Mouse (Mus musculus): ENCODE data around the gene Aldh1a1. TPM values are rescaled to one million over a fixed set of nuclear protein-coding genes. Genes with fewer than 3 reads are reported as not detected.

Gene Aldh1a1
- polyA plus RNA-seq, 1 experiment, result not detected

DNA sequence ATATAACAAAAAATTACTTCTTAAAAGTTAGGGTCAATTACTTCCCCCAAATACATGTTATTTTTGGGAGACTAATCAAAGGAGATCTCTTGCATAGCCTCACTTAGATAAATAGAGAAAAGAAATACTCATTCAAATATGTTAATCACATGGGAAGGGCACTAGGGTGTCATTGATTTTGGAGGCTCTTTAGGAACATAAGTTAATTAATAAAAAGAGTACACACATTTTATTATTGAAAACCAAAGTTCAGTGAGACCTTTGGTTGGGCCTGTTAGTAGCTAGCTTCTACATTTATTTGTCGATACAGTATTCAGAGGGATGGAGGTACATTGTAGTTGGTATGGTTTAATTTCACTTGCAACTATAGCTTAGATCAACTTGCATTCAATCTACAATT, 52.4 kb downstream of the Aldh1a1 start:
- no peaks in the 10 kb centered on the region for H3K4me1 ChIP-seq
- H3K36me3 ChIP-seq (replicated peaks; ENCODE audit: low read length), result no peaks in the 10 kb centered on the region
- H3K4me3 ChIP-seq (replicated peaks), result no peak overlapping the region
- H3K27me3 ChIP-seq (replicated peaks), result no peaks in the 10 kb centered on the region
- TF ChIP-seq GATA1 (IDR thresholded peaks at IDR 0.05; ENCODE audit: borderline replicate concordance, low read length), result no peak
- no peak for TF ChIP-seq FLI1 (IDR thresholded peaks at IDR 0.05; ENCODE audit: low read length)
- no peaks in the 10 kb centered on the region for H3K9me3 ChIP-seq

DNA sequence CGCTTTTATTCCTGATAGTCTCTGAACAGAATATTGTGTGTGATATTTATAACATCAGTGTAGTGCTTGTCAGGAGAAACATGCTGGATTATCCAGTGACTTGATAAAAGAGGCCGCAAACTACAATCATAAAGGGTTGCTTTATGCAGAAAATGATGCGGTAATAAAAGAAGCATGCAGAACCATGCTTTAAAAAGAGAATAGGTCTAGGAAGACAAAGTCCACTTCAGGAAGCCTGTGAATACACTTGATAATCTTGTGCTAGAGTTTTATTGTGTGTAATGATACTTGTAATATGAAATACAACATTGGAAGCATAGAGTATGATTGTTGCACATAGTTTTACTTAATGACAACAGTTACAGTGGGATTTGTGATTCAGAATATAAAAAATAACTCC, 54.5 kb downstream of the Aldh1a1 start:
- TF ChIP-seq GATA1 (IDR thresholded peaks at IDR 0.05; ENCODE audit: borderline replicate concordance, low read length), result no peak
- TF ChIP-seq FLI1 (IDR thresholded peaks at IDR 0.05; ENCODE audit: low read length), result no peak
- H3K27me3 ChIP-seq (replicated peaks), result no peaks in the 10 kb centered on the region

DNA sequence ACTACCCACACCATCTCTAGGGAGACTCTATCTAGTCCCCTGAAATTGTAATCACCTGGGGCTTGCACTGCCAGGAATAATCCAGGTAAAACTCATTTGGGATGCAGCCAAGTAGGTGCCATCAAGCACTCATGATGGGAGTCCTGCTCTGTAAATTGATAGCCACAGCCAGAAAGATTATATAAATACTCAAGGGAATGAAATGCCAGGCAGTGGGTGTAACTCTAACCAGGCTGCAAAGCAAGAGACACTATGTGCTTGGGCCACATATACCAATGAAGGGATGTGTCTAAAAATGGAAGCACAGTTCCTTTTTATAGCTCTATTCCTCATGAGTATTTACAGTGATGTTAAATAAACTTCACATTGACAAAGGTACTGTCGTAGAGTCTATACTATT, 56.9 kb downstream of the Aldh1a1 start:
- Histone ChIP-seq H3K27me3 (replicated peaks) (no peaks in the 10 kb centered on the region), H3K4me1 (no peaks in the 10 kb centered on the region), H3K4me3 (replicated peaks) (no peak overlapping the region), H3K9me3 (no peaks in the 10 kb centered on the region), H3K36me3 (replicated peaks; ENCODE audit: low read length) (no peaks in the 10 kb centered on the region)
- no peak for TF ChIP-seq FLI1 (IDR thresholded peaks at IDR 0.05; ENCODE audit: low read length)
- no peak for TF ChIP-seq GATA1 (IDR thresholded peaks at IDR 0.05; ENCODE audit: borderline replicate concordance, low read length)

More for the DNA sequence above, 54.5 kb downstream of the Aldh1a1 start:
- H3K9me3 ChIP-seq, result no peaks in the 10 kb centered on the region
- H3K4me1 ChIP-seq, result no peaks in the 10 kb centered on the region
- no peaks in the 10 kb centered on the region for H3K36me3 ChIP-seq (replicated peaks; ENCODE audit: low read length)
- no peak overlapping the region for H3K4me3 ChIP-seq (replicated peaks)

DNA sequence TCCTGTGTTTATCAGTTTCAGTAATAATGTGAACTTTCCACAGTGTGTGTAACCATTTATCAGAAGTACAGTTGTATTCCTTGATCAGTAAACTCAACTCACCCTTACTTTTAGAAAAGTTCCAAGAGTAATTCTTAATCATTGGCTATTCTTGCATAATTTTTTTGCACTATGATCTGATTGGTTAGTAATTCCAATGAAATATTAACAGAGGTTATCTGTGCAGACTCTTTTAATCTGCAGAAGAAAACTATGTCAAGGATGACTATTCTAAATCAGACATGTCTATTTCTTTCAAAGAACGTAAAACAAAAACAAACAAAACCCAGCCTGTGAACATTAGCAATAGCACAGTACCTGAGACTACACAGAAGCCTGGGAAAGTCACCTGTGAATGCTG, 62.9 kb downstream of the Aldh1a1 start:
- H3K4me3 ChIP-seq (replicated peaks), result no peak overlapping the region
- peaks cover 14% of the 10 kb centered on the region for H3K4me1 ChIP-seq
- H3K27me3 ChIP-seq (replicated peaks), result no peaks in the 10 kb centered on the region
- no peaks in the 10 kb centered on the region for H3K36me3 ChIP-seq (replicated peaks; ENCODE audit: low read length)
- H3K9me3 ChIP-seq, result no peaks in the 10 kb centered on the region
- no peak for TF ChIP-seq FLI1 (IDR thresholded peaks at IDR 0.05; ENCODE audit: low read length)
- TF ChIP-seq GATA1 (IDR thresholded peaks at IDR 0.05; ENCODE audit: borderline replicate concordance, low read length), result no peak

DNA sequence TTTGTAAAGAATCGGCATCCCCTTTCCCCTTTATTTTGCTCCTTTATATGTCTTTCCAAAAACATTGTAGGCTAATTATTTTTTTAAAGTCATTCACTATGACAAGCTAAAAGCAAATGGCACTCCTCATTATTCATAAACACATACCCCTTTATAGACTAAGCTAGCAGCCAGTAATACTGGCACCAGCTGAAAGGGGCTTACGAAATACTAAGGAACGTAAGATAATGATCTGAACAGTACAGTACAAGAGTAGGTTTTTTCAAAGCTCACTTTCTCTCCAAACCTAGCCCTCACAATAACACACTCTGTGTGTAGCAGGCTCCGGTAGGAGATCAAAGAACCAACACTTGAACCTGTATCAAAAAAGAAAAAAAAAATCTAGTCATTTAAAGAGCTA, 64.7 kb downstream of the Aldh1a1 start:
- no peak overlapping the region for H3K4me3 ChIP-seq (replicated peaks)
- no peaks in the 10 kb centered on the region for H3K36me3 ChIP-seq (replicated peaks; ENCODE audit: low read length)
- H3K27me3 ChIP-seq (replicated peaks), result no peaks in the 10 kb centered on the region
- TF ChIP-seq FLI1 (IDR thresholded peaks at IDR 0.05; ENCODE audit: low read length) (no peak), GATA1 (IDR thresholded peaks at IDR 0.05; ENCODE audit: borderline replicate concordance, low read length) (no peak)
- peaks cover 14% of the 10 kb centered on the region for H3K4me1 ChIP-seq
- H3K9me3 ChIP-seq, result no peaks in the 10 kb centered on the region

DNA sequence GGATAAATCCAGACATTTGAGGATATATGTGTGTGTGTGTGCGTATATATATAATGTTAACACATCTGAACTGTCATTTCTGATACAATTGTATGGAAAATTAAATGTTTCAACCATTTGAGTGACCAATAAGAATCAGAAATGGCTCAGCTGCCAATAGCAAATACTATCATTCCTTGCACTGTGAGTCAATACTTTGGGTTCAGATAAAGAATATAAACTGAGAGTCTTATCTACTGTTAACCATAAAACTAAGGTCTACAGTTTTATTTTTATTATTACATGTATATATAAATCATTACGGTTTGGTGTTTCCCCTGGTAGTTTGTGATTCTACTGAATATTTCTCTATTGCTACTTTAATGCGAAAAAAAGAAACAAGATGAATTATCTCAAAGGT, 65.6 kb downstream of the Aldh1a1 start:
- Histone ChIP-seq H3K4me3 (replicated peaks) (no peak overlapping the region), H3K9me3 (no peaks in the 10 kb centered on the region), H3K4me1 (peaks cover 14% of the 10 kb centered on the region), H3K27me3 (replicated peaks) (no peaks in the 10 kb centered on the region), H3K36me3 (replicated peaks; ENCODE audit: low read length) (no peaks in the 10 kb centered on the region)
- no peak for TF ChIP-seq GATA1 (IDR thresholded peaks at IDR 0.05; ENCODE audit: borderline replicate concordance, low read length)
- no peak for TF ChIP-seq FLI1 (IDR thresholded peaks at IDR 0.05; ENCODE audit: low read length)

DNA sequence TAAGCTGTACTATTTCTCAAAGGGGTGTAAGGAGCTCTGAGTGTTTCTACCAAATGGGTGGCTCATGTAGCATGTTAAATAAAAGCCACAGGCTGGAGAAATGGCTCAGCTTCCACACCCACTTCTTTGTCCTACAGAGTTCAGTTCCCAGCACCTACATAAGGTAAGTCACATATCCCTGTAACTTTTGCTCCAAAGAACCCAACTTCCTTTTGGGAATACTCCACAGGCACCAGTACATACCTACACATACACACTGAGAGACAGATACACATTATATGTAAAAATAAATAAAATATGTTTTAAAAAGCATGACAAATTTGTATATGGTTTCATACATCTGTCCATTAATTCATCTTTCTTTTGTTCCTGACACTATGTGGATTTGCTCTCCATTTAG, 66.0 kb downstream of the Aldh1a1 start:
- Histone ChIP-seq H3K4me3 (replicated peaks) (no peak overlapping the region), H3K27me3 (replicated peaks) (no peaks in the 10 kb centered on the region), H3K9me3 (no peaks in the 10 kb centered on the region), H3K36me3 (replicated peaks; ENCODE audit: low read length) (no peaks in the 10 kb centered on the region), H3K4me1 (peaks cover 14% of the 10 kb centered on the region)
- TF ChIP-seq GATA1 (IDR thresholded peaks at IDR 0.05; ENCODE audit: borderline replicate concordance, low read length) (no peak), FLI1 (IDR thresholded peaks at IDR 0.05; ENCODE audit: low read length) (no peak)

DNA sequence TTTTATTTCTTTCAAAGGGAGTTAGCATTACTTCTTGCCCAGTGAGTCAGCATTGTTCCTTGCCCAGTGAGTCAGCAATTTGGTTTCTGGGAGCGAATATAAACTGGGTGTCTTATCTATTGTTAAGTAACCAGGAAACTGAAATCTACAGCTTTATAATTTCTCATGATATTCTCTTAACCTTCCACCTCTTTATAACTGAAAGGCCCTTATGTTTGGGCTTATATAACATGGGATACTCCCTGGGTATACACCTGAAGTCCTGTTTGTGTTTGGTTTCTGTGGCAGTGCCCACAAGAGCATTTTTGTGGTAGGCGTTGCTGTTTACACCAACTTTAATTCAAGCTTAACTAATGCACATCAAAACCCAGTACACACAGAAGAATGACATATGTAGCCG, 66.4 kb downstream of the Aldh1a1 start:
- Histone ChIP-seq H3K4me1 (peaks cover 14% of the 10 kb centered on the region), H3K4me3 (replicated peaks) (no peak overlapping the region), H3K36me3 (replicated peaks; ENCODE audit: low read length) (no peaks in the 10 kb centered on the region), H3K27me3 (replicated peaks) (no peaks in the 10 kb centered on the region), H3K9me3 (no peaks in the 10 kb centered on the region)
- no peak for TF ChIP-seq GATA1 (IDR thresholded peaks at IDR 0.05; ENCODE audit: borderline replicate concordance, low read length)

DNA sequence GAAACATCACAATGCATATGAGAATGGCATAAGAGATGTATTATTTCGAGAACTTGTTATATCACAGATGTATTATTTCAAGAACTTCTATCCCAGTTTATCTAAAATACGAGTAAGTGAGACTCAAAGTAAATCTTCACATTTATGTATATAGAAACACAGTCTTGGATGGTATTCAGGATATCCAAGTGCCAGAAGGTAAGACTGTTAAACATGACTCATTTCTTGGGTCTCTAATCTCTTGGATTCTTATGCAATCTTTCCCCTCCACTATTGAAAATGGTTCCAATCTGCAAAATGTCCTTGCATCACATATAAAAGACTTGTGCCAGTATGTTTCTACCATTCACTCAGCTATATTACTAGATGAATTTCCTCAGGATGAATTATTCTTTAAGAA, 67.4 kb downstream of the Aldh1a1 start:
- no peaks in the 10 kb centered on the region for H3K27me3 ChIP-seq (replicated peaks)
- peaks cover 14% of the 10 kb centered on the region for H3K4me1 ChIP-seq
- no peaks in the 10 kb centered on the region for H3K9me3 ChIP-seq
- H3K4me3 ChIP-seq (replicated peaks), result no peak overlapping the region
- TF ChIP-seq GATA1 (IDR thresholded peaks at IDR 0.05; ENCODE audit: borderline replicate concordance, low read length) (no peak), FLI1 (IDR thresholded peaks at IDR 0.05; ENCODE audit: low read length) (no peak)
- no peaks in the 10 kb centered on the region for H3K36me3 ChIP-seq (replicated peaks; ENCODE audit: low read length)

DNA sequence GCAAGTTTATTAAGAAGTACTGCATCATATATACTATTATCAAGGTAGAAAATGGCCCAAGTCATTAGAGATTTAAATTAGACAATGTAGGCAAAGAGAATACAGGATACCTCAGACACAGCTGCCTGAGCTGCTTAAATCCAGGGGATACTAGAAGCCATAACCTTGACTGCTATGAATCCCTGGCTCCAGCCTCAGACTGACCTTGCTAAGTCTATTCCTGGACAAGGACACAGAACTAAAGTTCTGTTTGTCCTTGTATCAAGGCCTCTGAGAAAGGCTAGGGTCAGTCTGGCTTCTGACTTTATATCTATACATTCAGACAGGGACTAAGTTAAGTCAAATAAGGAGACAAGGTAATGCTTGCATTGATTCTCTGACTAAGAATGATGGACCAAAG, 69.9 kb downstream of the Aldh1a1 start:
- Histone ChIP-seq H3K27me3 (replicated peaks) (no peaks in the 10 kb centered on the region), H3K36me3 (replicated peaks; ENCODE audit: low read length) (no peaks in the 10 kb centered on the region), H3K9me3 (no peaks in the 10 kb centered on the region), H3K4me3 (replicated peaks) (no peak overlapping the region), H3K4me1 (peaks cover 18% of the 10 kb centered on the region)
- TF ChIP-seq FLI1 (IDR thresholded peaks at IDR 0.05; ENCODE audit: low read length), result no peak
- no peak for TF ChIP-seq GATA1 (IDR thresholded peaks at IDR 0.05; ENCODE audit: borderline replicate concordance, low read length)

DNA sequence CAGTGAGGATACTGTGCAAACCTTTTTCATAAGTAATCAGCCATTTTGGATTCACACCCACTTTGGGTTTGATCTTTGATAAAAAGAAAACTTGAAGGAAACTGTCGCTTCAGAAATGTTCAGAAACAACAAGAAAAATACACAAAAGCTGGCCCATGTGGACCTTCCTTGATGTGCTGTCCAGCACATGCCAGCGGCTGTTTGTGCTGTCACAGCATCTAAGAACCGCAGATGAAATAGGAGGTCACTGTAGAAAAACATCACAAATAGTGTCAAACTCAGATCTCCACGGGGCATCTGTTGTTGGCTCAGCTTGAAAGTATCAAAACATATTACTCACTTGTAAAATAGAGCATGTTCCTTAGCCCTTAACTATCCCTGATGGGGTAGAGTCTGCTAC, 73.8 kb downstream of the Aldh1a1 start:
- H3K4me3 ChIP-seq (replicated peaks), result no peak overlapping the region
- TF ChIP-seq FLI1 (IDR thresholded peaks at IDR 0.05; ENCODE audit: low read length), result no peak
- TF ChIP-seq GATA1 (IDR thresholded peaks at IDR 0.05; ENCODE audit: borderline replicate concordance, low read length), result no peak
- no peaks in the 10 kb centered on the region for H3K36me3 ChIP-seq (replicated peaks; ENCODE audit: low read length)
- H3K27me3 ChIP-seq (replicated peaks), result no peaks in the 10 kb centered on the region
- peaks cover 4% of the 10 kb centered on the region for H3K4me1 ChIP-seq
- no peaks in the 10 kb centered on the region for H3K9me3 ChIP-seq
